Mouse (Mus musculus) E14TG2a.4 (cell line): ENCODE results near the gene Wipf2.
"Not testable (repeated sequence)": the region's sequence is repeated elsewhere in the genome, so short reads cannot be mapped to it uniquely, and the experiment has no call there.

Experiments used
- H3K27me3 ChIP-seq: 2 replicates; pipeline ENCODE4 v1.6.1; 2014; ENCODE audit warnings: low read length, control low read depth; ENCODE audit not compliant: insufficient read depth
- H3K36me3 ChIP-seq: 2 replicates; pipeline ENCODE4 v1.6.1; 2014; ENCODE audit warnings: low read length, control low read depth; ENCODE audit not compliant: insufficient read depth
- H3K4me1 ChIP-seq: replicated peaks from 2 replicates; pipeline ENCODE4 v1.6.1; 2014; ENCODE audit warnings: low read depth, low read length, control low read depth
- H3K4me3 ChIP-seq: replicated peaks from 2 replicates; pipeline ENCODE4 v1.5.1; 2014; ENCODE audit warnings: mild to moderate bottlenecking, low read length
- H3K9me3 ChIP-seq: 2 replicates; pipeline ENCODE4 v1.6.1; 2014; ENCODE audit warnings: low read length, control low read depth
- CTCF ChIP-seq: conservative IDR thresholded peaks from 2 replicates; pipeline ENCODE4 v1.5.1; 2014; ENCODE audit warnings: low read length
- NANOG ChIP-seq: IDR thresholded peaks from 2 replicates; pipeline ENCODE4 v1.6.1; 2014; ENCODE audit warnings: borderline replicate concordance, low read length, mixed read lengths
- POU5F1 ChIP-seq: IDR thresholded peaks from 2 replicates; pipeline ENCODE4 v1.6.1; 2014; ENCODE audit warnings: low read length, borderline replicate concordance

Gene Wipf2

GRCm38 (mm10) chr11:98922307-98922706 lies 58.9 kb downstream of the Wipf2 start:
- H3K9me3 ChIP-seq, H3K27me3 ChIP-seq, H3K4me3 ChIP-seq: not testable (repeated sequence)
- peaks cover 69% of the 10 kb centered on the region for H3K36me3 ChIP-seq
- peak; percentile 45 for TF ChIP-seq CTCF
- H3K4me1 ChIP-seq, result peaks cover 83% of the 10 kb centered on the region

- H3K9me3 ChIP-seq, H3K27me3 ChIP-seq, H3K4me3 ChIP-seq: not testable (repeated sequence)
- peaks cover 83% of the 10 kb centered on the region for H3K4me1 ChIP-seq
- H3K36me3 ChIP-seq, result peaks cover 61% of the 10 kb centered on the region
Measured at GRCm38 (mm10) chr11:98922851-98923711, 59.6 kb downstream of the Wipf2 start.

GRCm38 (mm10) chr11:98924633-98925175 lies 61.3 kb downstream of the Wipf2 start:
- peaks cover 22% of the 10 kb centered on the region for H3K27me3 ChIP-seq
- H3K9me3 ChIP-seq, result no peaks in the 10 kb centered on the region
- TF ChIP-seq CTCF (no peak), POU5F1 (no peak), NANOG (no peak)
- peaks cover 45% of the 10 kb centered on the region for H3K36me3 ChIP-seq
- H3K4me3 ChIP-seq, result peak overlapping the region; percentile 59
- peaks cover 83% of the 10 kb centered on the region for H3K4me1 ChIP-seq

- H3K36me3 ChIP-seq, result peaks cover 39% of the 10 kb centered on the region
- H3K4me3 ChIP-seq, result peak overlapping the region; percentile 59
- peaks cover 88% of the 10 kb centered on the region for H3K4me1 ChIP-seq
- TF ChIP-seq NANOG, result no peak
- TF ChIP-seq POU5F1, result no peak
- no peak for TF ChIP-seq CTCF
- H3K27me3 ChIP-seq, result peaks cover 26% of the 10 kb centered on the region
- H3K9me3 ChIP-seq, result no peaks in the 10 kb centered on the region
Measured at GRCm38 (mm10) chr11:98925265-98925721, 61.9 kb downstream of the Wipf2 start.

- peaks cover 31% of the 10 kb centered on the region for H3K27me3 ChIP-seq
- TF ChIP-seq POU5F1, result no peak
- no peak for TF ChIP-seq CTCF
- no peak for TF ChIP-seq NANOG
- peaks cover 33% of the 10 kb centered on the region for H3K36me3 ChIP-seq
Measured at GRCm38 (mm10) chr11:98925868-98926311, 62.5 kb downstream of the Wipf2 start.

GRCm38 (mm10) chr11:98926553-98926952 lies 63.1 kb downstream of the Wipf2 start:
- H3K27me3 ChIP-seq, result peaks cover 38% of the 10 kb centered on the region
- H3K4me1 ChIP-seq, result peaks cover 97% of the 10 kb centered on the region
- H3K9me3 ChIP-seq, result no peaks in the 10 kb centered on the region
- TF ChIP-seq NANOG (no peak), CTCF (no peak), POU5F1 (no peak)
- H3K36me3 ChIP-seq, result peaks cover 26% of the 10 kb centered on the region
- H3K4me3 ChIP-seq, result peak overlapping the region; percentile 59

More at GRCm38 (mm10) chr11:98925868-98926311, 62.5 kb downstream of the Wipf2 start:
- H3K9me3 ChIP-seq, result no peaks in the 10 kb centered on the region
- peaks cover 93% of the 10 kb centered on the region for H3K4me1 ChIP-seq
- peak overlapping the region; percentile 59 for H3K4me3 ChIP-seq

GRCm38 (mm10) chr11:98927438-98928076 lies 64.1 kb downstream of the Wipf2 start, which contains the start of gene Rara:
Rara (plus strand) TSS chr11:98927818.
- peaks cover 42% of the 10 kb centered on the region for H3K27me3 ChIP-seq
- peaks cover 99% of the 10 kb centered on the region for H3K4me1 ChIP-seq
- peak within 1 kb of the TSS; percentile 71 for H3K4me3 ChIP-seq

GRCm38 (mm10) chr11:98928186-98928893 lies 64.9 kb downstream of the Wipf2 start:
- TF ChIP-seq CTCF, result no peak
- no peak for TF ChIP-seq NANOG
- no peak for TF ChIP-seq POU5F1
- Histone ChIP-seq H3K9me3 (no peaks in the 10 kb centered on the region), H3K27me3 (peaks cover 46% of the 10 kb centered on the region), H3K4me1 (peaks cover 99% of the 10 kb centered on the region), H3K4me3 (peak overlapping the region; percentile 71), H3K36me3 (peaks cover 9% of the 10 kb centered on the region)

More at GRCm38 (mm10) chr11:98927438-98928076, 64.1 kb downstream of the Wipf2 start, which contains the start of gene Rara:
- no peaks in the 10 kb centered on the region for H3K9me3 ChIP-seq
- peaks cover 16% of the 10 kb centered on the region for H3K36me3 ChIP-seq
- TF ChIP-seq POU5F1 (no peak), CTCF (no peak), NANOG (no peak)
